Mouse (Mus musculus) heart, adult 8-10 months (tissue): ENCODE measurements at regions not wholly inside any gene's neighbourhood (a gene's known extent, or its start where the extent isn't known, plus 50 kb on each side); places are given as distances from the start of the nearest gene placed in this dataset.
"Not testable (repeated sequence)": the region's sequence is repeated elsewhere in the genome, so short reads cannot be mapped to it uniquely, and the experiment has no call there.

Source experiments
- DNase-seq: peaks from one replicate; pipeline ENCODE4 v3.0.0; 2022; ENCODE audit warnings: low spot score

DNA sequence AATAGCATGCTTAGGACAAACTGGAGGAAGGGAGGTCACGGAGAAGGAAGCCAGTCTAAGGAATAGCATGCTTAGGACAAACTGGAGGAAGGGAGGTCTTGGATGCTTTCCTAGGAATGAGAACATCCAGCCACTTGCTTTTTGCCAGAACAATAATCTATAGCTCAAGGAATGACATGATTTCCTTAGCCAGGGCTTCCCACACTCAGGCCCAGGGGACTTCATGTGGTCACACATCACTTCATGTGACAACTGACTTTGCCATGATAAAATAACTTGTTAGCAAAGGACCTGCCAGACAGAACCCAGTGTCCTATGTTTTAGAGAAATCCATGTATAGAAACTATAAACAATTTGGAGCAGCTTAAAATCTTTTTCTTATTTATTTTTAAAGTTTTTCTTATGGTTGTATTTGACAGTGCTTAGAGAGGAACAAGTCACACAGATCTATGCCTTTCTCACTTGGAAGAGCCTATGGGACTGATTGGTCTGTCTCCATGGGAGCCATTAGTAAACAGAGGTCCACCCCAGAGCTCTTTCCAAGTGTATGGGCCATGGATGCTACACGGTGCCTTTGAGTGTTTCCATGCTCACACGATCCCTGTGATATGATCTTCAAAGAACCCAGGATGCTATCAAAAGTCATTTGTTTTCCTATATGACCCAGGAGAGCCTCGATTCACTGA is 153.3 kb upstream of the Unc93a2 start:
- DNase-seq = no peak

DNA sequence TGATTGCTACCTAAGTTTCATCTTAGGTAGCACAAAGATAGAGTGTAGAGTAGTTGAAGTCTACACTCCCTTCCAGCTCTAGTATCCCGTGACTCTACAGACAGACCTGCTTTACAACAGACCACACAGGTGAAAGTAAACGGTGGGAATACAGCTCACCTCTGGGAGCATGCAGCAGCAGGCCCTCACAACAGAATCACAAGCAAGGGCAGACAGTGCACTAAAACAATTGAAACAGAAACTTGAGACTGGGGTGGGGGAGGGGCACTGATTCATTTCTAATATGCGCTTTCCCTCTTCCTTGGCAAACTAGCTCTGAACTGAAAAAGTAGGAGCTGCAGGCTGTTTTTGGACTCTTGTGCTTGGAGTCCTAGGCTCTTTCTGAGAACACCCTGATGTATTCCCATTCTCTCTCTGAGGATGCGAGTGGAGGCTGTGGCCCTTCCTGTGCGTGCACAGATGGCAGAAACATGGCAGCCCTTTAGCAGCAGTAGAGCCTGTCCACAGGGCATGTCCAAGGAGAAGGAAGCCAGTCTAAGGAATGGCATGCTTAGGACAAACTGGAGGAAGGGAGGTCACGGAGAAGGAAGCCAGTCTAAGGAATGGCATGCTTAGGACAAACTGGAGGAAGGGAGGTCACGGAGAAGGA is 152.5 kb upstream of the Unc93a2 start:
- no peak for DNase-seq

DNA sequence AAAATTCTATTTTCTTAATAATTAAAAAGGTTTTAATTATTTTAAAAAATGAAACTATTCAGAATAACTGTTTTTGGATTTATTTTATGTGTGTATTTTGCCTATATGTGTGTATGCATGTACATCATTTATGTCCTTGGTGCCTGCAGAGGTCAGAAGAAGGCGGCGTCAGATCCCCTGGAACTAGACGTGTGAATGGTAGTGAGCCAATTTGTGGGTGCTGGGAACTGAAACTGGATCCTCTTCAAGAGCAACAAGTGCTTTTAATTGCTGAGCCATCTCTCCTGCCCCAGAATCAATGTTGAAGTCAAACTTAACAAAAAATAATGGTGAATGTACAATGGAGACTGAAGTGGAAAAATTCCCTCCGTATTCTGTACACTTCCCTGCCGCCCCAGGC is 151.9 kb upstream of the Unc93a2 start:
- no peak for DNase-seq

DNA sequence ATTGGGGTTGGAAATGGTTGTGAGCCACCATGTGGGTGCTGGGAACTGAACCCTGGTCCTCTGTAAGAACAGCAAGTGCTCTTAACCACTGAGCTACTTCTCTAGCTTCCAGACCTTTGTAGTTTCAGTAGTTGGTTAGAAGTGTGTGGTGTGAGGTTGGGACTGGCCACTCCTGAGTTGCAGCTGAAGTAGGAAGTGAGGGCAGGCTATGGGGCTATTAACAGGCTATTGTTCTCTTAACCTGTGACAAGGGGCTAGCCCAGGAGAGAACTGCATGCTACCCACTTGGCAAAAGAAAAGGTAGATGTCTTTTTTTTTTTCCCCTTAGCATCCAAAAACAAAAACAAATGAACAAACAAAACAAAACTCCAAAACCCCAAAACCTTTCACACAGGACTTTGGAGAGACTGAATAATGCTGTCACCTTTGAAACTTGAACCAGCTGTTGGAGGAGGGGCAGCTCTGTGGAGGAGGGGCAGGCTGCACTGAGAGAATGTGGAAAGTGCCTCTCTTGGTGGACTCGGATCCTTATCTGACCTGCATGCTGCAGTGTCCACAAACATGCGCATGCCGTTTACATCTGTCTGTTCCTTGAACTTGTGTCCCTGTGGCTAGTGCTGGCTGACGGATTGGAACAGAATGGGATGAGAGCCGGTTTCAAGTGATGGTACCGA is 149.3 kb upstream of the Unc93a2 start:
- no peak for DNase-seq

DNA sequence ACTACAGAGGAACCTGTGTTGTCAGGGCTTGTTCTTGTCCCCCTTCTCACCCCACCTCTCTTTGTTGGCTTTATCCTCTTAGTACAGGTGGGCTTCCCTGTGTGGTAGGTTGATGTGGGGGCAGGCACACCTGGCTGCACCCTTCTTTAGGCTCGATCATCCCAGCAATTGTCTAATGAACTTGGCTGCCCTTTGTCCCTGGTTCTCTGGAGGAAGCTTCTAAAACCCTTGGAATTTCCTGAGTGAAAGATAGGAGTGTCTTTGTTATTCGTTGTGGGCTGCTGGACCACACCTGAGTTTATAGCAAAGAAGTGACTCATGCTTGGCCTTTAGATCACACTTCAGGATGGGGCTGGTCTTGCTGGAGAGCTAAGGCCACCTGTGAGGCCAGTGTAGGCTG is 148.3 kb upstream of the Unc93a2 start:
- DNase-seq = no peak

DNA sequence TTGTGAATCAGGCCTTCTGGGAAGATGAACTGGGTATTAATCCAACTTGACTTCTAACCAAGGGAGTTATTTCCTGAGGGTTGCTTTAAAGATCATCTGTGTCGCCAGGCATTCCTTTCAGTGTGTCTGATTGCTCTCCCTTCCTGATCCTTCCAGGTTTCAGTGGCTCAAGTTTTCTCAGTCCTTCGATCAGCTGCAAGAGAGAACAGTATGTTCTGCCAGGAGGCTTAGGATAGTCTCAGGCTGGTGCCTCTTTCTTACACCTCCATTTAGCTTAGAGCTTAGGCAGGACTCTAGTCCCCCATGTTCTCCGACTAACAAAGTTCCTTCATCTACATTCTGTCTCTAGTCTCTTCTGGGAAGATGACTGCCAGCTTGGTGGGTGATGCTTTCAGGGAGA is 147.4 kb upstream of the Unc93a2 start:
- DNase-seq = no peak

DNA sequence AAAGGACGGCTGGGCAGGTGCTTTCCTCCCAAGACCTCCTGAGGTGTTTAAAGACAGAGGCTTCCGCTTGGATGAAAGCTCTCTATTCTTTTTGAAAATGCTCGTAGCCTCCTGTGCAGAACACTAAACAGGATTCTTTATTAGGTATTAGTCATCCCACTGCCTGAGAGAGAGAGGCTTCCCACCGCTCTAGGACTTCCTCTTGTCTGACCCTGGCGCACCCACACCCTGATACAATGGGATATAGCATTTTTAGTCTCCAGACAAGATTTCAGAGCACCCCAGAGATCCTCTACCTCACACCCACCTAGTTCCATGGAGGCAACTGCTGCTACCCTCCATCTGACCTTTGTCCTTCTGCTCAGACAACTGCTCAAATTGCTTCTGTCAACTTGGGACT is 144.0 kb upstream of the Unc93a2 start:
- DNase-seq = no peak

DNA sequence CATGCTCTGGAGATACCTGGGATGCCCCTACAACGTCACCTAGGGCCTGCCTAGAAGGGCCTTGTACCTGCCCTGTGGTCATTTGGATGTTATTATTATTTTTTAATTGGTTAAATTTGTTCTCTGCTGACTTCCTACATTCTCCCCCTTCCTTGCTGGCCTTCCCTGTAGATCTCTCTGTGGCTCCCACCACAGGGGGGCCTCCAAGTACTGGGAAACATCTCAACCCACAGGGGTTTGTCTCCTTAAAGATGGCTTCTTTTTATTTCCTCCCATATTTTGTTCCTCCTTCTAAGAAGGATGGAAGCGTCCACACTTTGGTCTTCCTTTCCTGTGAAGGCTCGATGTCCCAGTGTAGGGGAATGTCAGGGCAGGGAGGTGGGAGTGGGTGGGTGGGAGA is 142.4 kb upstream of the Unc93a2 start:
- DNase-seq = no peak

DNA sequence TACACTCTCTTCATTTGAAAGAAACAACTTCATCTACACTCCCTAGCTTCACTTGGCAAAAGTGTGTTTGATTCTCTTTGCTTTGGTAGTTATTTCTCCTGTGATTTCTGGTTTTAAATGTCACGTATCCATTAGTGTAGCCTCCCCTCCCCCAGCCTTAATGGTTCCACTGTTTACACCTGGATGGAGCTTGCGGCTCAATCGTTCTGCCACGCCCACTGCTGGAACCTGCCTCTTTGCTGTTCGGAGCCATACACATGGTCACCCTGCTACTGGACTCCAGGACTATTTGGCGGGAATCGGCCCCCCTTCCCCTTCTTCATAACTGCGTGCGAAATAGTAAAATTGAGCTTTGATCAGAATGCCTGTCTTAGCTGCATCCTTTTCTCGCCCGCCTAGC is 139.2 kb upstream of the Unc93a2 start:
- DNase-seq = not testable (repeated sequence)

DNA sequence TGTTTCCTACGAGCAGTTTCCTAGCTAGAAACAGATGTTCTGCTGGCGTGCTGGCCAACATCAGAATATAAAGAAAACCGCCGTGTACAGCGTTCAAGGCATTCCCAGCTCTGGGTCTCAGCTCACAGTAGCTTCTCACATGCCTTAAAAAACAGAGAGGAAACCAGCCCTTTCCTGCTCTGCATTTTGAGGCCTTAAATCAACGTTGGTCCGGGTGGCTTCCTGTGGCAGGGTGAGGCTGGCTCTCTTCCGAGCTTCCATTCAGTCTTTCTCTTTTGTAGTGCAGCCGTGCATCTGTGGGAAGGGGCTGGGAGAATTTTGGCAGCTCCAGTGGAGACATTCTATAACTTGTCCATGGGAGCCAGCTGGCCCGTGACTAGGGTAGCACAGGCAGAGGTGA is 135.9 kb upstream of the Unc93a2 start:
- no peak for DNase-seq
